Mouse (Mus musculus) liver, embryonic 14.5 days (tissue): Measurements from ENCODE around the gene Csrnp3.

ENCODE experiments used
- CTCF ChIP-seq: IDR thresholded peaks from 2 replicates; pipeline ENCODE4 v1.5.1; 2016; ENCODE audit warnings: antibody characterized with exemption, low read depth, control low read depth
- EP300 ChIP-seq: IDR thresholded peaks from 2 replicates; pipeline ENCODE4 v1.6.1; 2016; ENCODE audit warnings: antibody characterized with exemption, low read depth

GRCm38 (mm10) chr2:65934099-65934498, 88.5 kb downstream of the Csrnp3 start:
- TF ChIP-seq CTCF (no peak), EP300 (no peak)
